Mouse (Mus musculus): ENCODE data around the gene 1110051M20Rik. TPM values are rescaled to one million over a fixed set of nuclear protein-coding genes. Genes with fewer than 3 reads are reported as not detected.
A peak's percentile ranks its signal among the peaks of the same experiment; 100 is the strongest.

1110051M20Rik gene
- polyA plus RNA-seq, 1 experiment from 2014 or later, result 98.6 TPM

- H3K4me2 ChIP-seq, result no peak overlapping the region
- no peaks in the 10 kb centered on the region for H3K9me3 ChIP-seq (ENCODE audit: control insufficient read depth, low read length)
- H3K27ac ChIP-seq (ENCODE audit: low read depth, low read length), result no peak overlapping the region
- DNase-seq (ENCODE audit: low spot score, missing footprints) (no peak), ATAC-seq (ENCODE audit: low FRiP score) (no peak)
- no peaks in the 10 kb centered on the region for H3K36me3 ChIP-seq (ENCODE audit: control insufficient read depth, insufficient read depth, low read length)
- 93% methylated on average over 6 of the region's 6 CpGs for WGBS
- H3K4me3 ChIP-seq (ENCODE audit: low read depth, low read length), result no peak overlapping the region
- H3K4me1 ChIP-seq (ENCODE audit: control insufficient read depth, insufficient read depth, low read length), result 0 out of 2 replicates have a peak, but pooled peaks cover 2% of the 10 kb centered on the region
- H3K27me3 ChIP-seq (ENCODE audit: control insufficient read depth, insufficient read depth, low read length), result no peaks in the 10 kb centered on the region
- no peak overlapping the region for H3K9ac ChIP-seq (ENCODE audit: low read length)
Measured at GRCm38 (mm10) chr2:91387287-91387958, 57.1 kb downstream of the 1110051M20Rik start.

- 0 out of 2 replicates have a peak, but pooled peaks cover 2% of the 10 kb centered on the region for H3K4me1 ChIP-seq (ENCODE audit: control insufficient read depth, insufficient read depth, low read length)
- no peaks in the 10 kb centered on the region for H3K27me3 ChIP-seq (ENCODE audit: control insufficient read depth, insufficient read depth, low read length)
- no peak overlapping the region for H3K4me3 ChIP-seq (ENCODE audit: low read depth, low read length)
- H3K27ac ChIP-seq (ENCODE audit: low read depth, low read length), result no peak overlapping the region
- 77% methylated on average over 5 of the region's 5 CpGs for WGBS
- ATAC-seq (ENCODE audit: low FRiP score) (no peak), DNase-seq (ENCODE audit: low spot score, missing footprints) (no peak)
- no peak overlapping the region for H3K4me2 ChIP-seq
- no peak overlapping the region for H3K9ac ChIP-seq (ENCODE audit: low read length)
- H3K9me3 ChIP-seq (ENCODE audit: control insufficient read depth, low read length), result no peaks in the 10 kb centered on the region
- no peaks in the 10 kb centered on the region for H3K36me3 ChIP-seq (ENCODE audit: control insufficient read depth, insufficient read depth, low read length)
Measured at GRCm38 (mm10) chr2:91386547-91387286, 57.8 kb downstream of the 1110051M20Rik start.

GRCm38 (mm10) chr2:91383294-91383693 lies 61.2 kb downstream of the 1110051M20Rik start:
- WGBS, result 84% methylated on average over 6 of the region's 6 CpGs
- Histone ChIP-seq H3K27ac (ENCODE audit: low read depth, low read length) (no peak overlapping the region), H3K9ac (ENCODE audit: low read length) (no peak overlapping the region), H3K27me3 (ENCODE audit: control insufficient read depth, insufficient read depth, low read length) (no peaks in the 10 kb centered on the region), H3K4me2 (no peak overlapping the region), H3K36me3 (ENCODE audit: control insufficient read depth, insufficient read depth, low read length) (no peaks in the 10 kb centered on the region), H3K4me1 (ENCODE audit: control insufficient read depth, insufficient read depth, low read length) (0 out of 2 replicates have a peak, but pooled peaks cover 2% of the 10 kb centered on the region), H3K4me3 (ENCODE audit: low read depth, low read length) (no peak overlapping the region), H3K9me3 (ENCODE audit: control insufficient read depth, low read length) (no peaks in the 10 kb centered on the region)
- ATAC-seq (ENCODE audit: low FRiP score), result no peak
- DNase-seq (ENCODE audit: low spot score, missing footprints), result no peak

- no peaks in the 10 kb centered on the region for H3K27me3 ChIP-seq (ENCODE audit: control insufficient read depth, insufficient read depth, low read length)
- 0 out of 2 replicates have a peak overlapping the region, but pooled peaks have one; percentile 48 for H3K27ac ChIP-seq (ENCODE audit: low read depth, low read length)
- H3K9me3 ChIP-seq (ENCODE audit: control insufficient read depth, low read length), result no peaks in the 10 kb centered on the region
- H3K9ac ChIP-seq (ENCODE audit: low read length), result peak overlapping the region; percentile 1; the same call in 1 of the 2 replicates
- peaks cover 9% of the 10 kb centered on the region for H3K4me1 ChIP-seq (ENCODE audit: control insufficient read depth, insufficient read depth, low read length)
- no peak for ATAC-seq (ENCODE audit: low FRiP score)
- no peak overlapping the region for H3K4me2 ChIP-seq
- DNase-seq (ENCODE audit: low spot score, missing footprints), result peak; percentile 83
- H3K4me3 ChIP-seq (ENCODE audit: low read depth, low read length), result no peak overlapping the region
- WGBS, result 33% methylated on average over 7 of the region's 7 CpGs
- H3K36me3 ChIP-seq (ENCODE audit: control insufficient read depth, insufficient read depth, low read length), result no peaks in the 10 kb centered on the region
Measured at GRCm38 (mm10) chr2:91377038-91377437, 67.5 kb downstream of the 1110051M20Rik start.

- WGBS, result 79% methylated on average over 2 of the region's 2 CpGs
- no peaks in the 10 kb centered on the region for H3K9me3 ChIP-seq (ENCODE audit: control insufficient read depth, low read length)
- H3K36me3 ChIP-seq (ENCODE audit: control insufficient read depth, insufficient read depth, low read length), result no peaks in the 10 kb centered on the region
- no peak overlapping the region for H3K4me2 ChIP-seq
- ATAC-seq (ENCODE audit: low FRiP score) (no peak), DNase-seq (ENCODE audit: low spot score, missing footprints) (peak; percentile 17)
- H3K4me3 ChIP-seq (ENCODE audit: low read depth, low read length), result no peak overlapping the region
- no peaks in the 10 kb centered on the region for H3K27me3 ChIP-seq (ENCODE audit: control insufficient read depth, insufficient read depth, low read length)
- H3K27ac ChIP-seq (ENCODE audit: low read depth, low read length), result no peak overlapping the region
- H3K4me1 ChIP-seq (ENCODE audit: control insufficient read depth, insufficient read depth, low read length), result no peaks in the 10 kb centered on the region
- no peak overlapping the region for H3K9ac ChIP-seq (ENCODE audit: low read length)
Measured at GRCm38 (mm10) chr2:91370314-91370713, 74.2 kb downstream of the 1110051M20Rik start.

GRCm38 (mm10) chr2:91363272-91363671 lies 81.2 kb downstream of the 1110051M20Rik start:
- 95% methylated on average over 2 of the region's 2 CpGs for WGBS
- H3K36me3 ChIP-seq (ENCODE audit: control insufficient read depth, insufficient read depth, low read length), result no peaks in the 10 kb centered on the region

GRCm38 (mm10) chr2:91361068-91361528 lies 83.4 kb downstream of the 1110051M20Rik start:
- Histone ChIP-seq H3K4me1 (ENCODE audit: control insufficient read depth, insufficient read depth, low read length) (no peaks in the 10 kb centered on the region), H3K36me3 (ENCODE audit: control insufficient read depth, insufficient read depth, low read length) (no peaks in the 10 kb centered on the region), H3K27me3 (ENCODE audit: control insufficient read depth, insufficient read depth, low read length) (no peaks in the 10 kb centered on the region), H3K4me2 (no peak overlapping the region), H3K9me3 (ENCODE audit: control insufficient read depth, low read length) (no peaks in the 10 kb centered on the region), H3K4me3 (ENCODE audit: low read depth, low read length) (no peak overlapping the region), H3K9ac (ENCODE audit: low read length) (no peak overlapping the region), H3K27ac (ENCODE audit: low read depth, low read length) (no peak overlapping the region)
- ATAC-seq (ENCODE audit: low FRiP score), result no peak
- DNase-seq (ENCODE audit: low spot score, missing footprints), result peak; percentile 85
- 36% methylated on average over 4 of the region's 4 CpGs for WGBS

More at GRCm38 (mm10) chr2:91363272-91363671, 81.2 kb downstream of the 1110051M20Rik start:
- no peak for ATAC-seq (ENCODE audit: low FRiP score)
- no peaks in the 10 kb centered on the region for H3K4me1 ChIP-seq (ENCODE audit: control insufficient read depth, insufficient read depth, low read length)
- no peaks in the 10 kb centered on the region for H3K27me3 ChIP-seq (ENCODE audit: control insufficient read depth, insufficient read depth, low read length)
- no peak overlapping the region for H3K4me2 ChIP-seq
- no peaks in the 10 kb centered on the region for H3K9me3 ChIP-seq (ENCODE audit: control insufficient read depth, low read length)
- DNase-seq (ENCODE audit: low spot score, missing footprints), result peak; percentile 23
- H3K27ac ChIP-seq (ENCODE audit: low read depth, low read length), result no peak overlapping the region
- no peak overlapping the region for H3K4me3 ChIP-seq (ENCODE audit: low read depth, low read length)
- H3K9ac ChIP-seq (ENCODE audit: low read length), result no peak overlapping the region

- Histone ChIP-seq H3K4me1 (ENCODE audit: control insufficient read depth, insufficient read depth, low read length) (no peaks in the 10 kb centered on the region), H3K9ac (ENCODE audit: low read length) (no peak overlapping the region), H3K9me3 (ENCODE audit: control insufficient read depth, low read length) (no peaks in the 10 kb centered on the region), H3K4me2 (no peak overlapping the region), H3K4me3 (ENCODE audit: low read depth, low read length) (no peak overlapping the region), H3K36me3 (ENCODE audit: control insufficient read depth, insufficient read depth, low read length) (no peaks in the 10 kb centered on the region), H3K27ac (ENCODE audit: low read depth, low read length) (no peak overlapping the region), H3K27me3 (ENCODE audit: control insufficient read depth, insufficient read depth, low read length) (no peaks in the 10 kb centered on the region)
- ATAC-seq (ENCODE audit: low FRiP score) (no peak), DNase-seq (ENCODE audit: low spot score, missing footprints) (no peak)
- 90% methylated on average over 3 of the region's 3 CpGs for WGBS
Measured at GRCm38 (mm10) chr2:91355767-91356166, 88.7 kb downstream of the 1110051M20Rik start.

Measured in midbrain, embryonic 11.5 days (tissue).